Mouse (Mus musculus): ENCODE results near the gene Rps23. TPM values are rescaled to one million over a fixed set of nuclear protein-coding genes. Genes with fewer than 3 reads are reported as not detected.
"Not testable (repeated sequence)": the region's sequence is repeated elsewhere in the genome, so short reads cannot be mapped to it uniquely, and the experiment has no call there.

The Rps23 gene
- polyA plus RNA-seq, 1 experiment from 2014 or later, result 81.0 TPM

GRCm38 (mm10) chr13:90926938-90927633 is 4.3 kb downstream of the Rps23 start:
- no peak for ATAC-seq
- WGBS, result 79% methylated on average over 5 of the region's 5 CpGs
- no peak overlapping the region for H3K9ac ChIP-seq (ENCODE audit: low read depth, low read length)
- peaks cover 21% of the 10 kb centered on the region for H3K36me3 ChIP-seq (ENCODE audit: control insufficient read depth, insufficient read depth, low read length)
- no peaks in the 10 kb centered on the region for H3K9me3 ChIP-seq (replicated peaks; ENCODE audit: control insufficient read depth, low read length, poor library complexity, severe bottlenecking)
- H3K27ac ChIP-seq (ENCODE audit: low read length), result no peak overlapping the region
- H3K4me2 ChIP-seq (ENCODE audit: low read length), result no peak overlapping the region
- H3K4me1 ChIP-seq (ENCODE audit: control insufficient read depth, insufficient read depth, low read length), result peaks cover 6% of the 10 kb centered on the region
- no peaks in the 10 kb centered on the region for H3K27me3 ChIP-seq (ENCODE audit: control insufficient read depth, insufficient read depth, low read depth, low read length)
- no peak overlapping the region for H3K4me3 ChIP-seq (ENCODE audit: low read depth, low read length)

GRCm38 (mm10) chr13:90928266-90928665 is 5.5 kb downstream of the Rps23 start:
- not testable (repeated sequence) for H3K27me3 ChIP-seq (ENCODE audit: control insufficient read depth, insufficient read depth, low read depth, low read length); H3K9me3 ChIP-seq (replicated peaks; ENCODE audit: control insufficient read depth, low read length, poor library complexity, severe bottlenecking); H3K4me2 ChIP-seq (ENCODE audit: low read length); H3K4me3 ChIP-seq (ENCODE audit: low read depth, low read length); H3K27ac ChIP-seq (ENCODE audit: low read length); H3K9ac ChIP-seq (ENCODE audit: low read depth, low read length); H3K4me1 ChIP-seq (ENCODE audit: control insufficient read depth, insufficient read depth, low read length); ATAC-seq
- WGBS, result 96% methylated on average over 9 of the region's 10 CpGs
- peaks cover 21% of the 10 kb centered on the region for H3K36me3 ChIP-seq (ENCODE audit: control insufficient read depth, insufficient read depth, low read length)

- Histone ChIP-seq H3K4me1 (ENCODE audit: control insufficient read depth, insufficient read depth, low read length) (no peaks in the 10 kb centered on the region), H3K9me3 (replicated peaks; ENCODE audit: control insufficient read depth, low read length, poor library complexity, severe bottlenecking) (no peaks in the 10 kb centered on the region), H3K27me3 (ENCODE audit: control insufficient read depth, insufficient read depth, low read depth, low read length) (no peaks in the 10 kb centered on the region), H3K27ac (ENCODE audit: low read length) (no peak overlapping the region), H3K4me3 (ENCODE audit: low read depth, low read length) (no peak overlapping the region), H3K4me2 (ENCODE audit: low read length) (no peak overlapping the region), H3K9ac (ENCODE audit: low read depth, low read length) (0 out of 2 replicates have a peak overlapping the region, but pooled peaks have one; percentile 7), H3K36me3 (ENCODE audit: control insufficient read depth, insufficient read depth, low read length) (peaks cover 21% of the 10 kb centered on the region)
- WGBS, result 22% methylated on average over 5 of the region's 5 CpGs
- 0 out of 2 replicates have a peak, but pooled peaks have one; percentile 37 for ATAC-seq
Measured at GRCm38 (mm10) chr13:90929847-90930246, 7.1 kb downstream of the Rps23 start.

- 58% methylated on average over 3 of the region's 3 CpGs for WGBS
- Histone ChIP-seq H3K36me3 (ENCODE audit: control insufficient read depth, insufficient read depth, low read length) (peaks cover 3% of the 10 kb centered on the region; the same call in 1 of the 2 replicates), H3K4me1 (ENCODE audit: control insufficient read depth, insufficient read depth, low read length) (no peaks in the 10 kb centered on the region), H3K4me2 (ENCODE audit: low read length) (no peak overlapping the region), H3K27me3 (ENCODE audit: control insufficient read depth, insufficient read depth, low read depth, low read length) (no peaks in the 10 kb centered on the region), H3K9ac (ENCODE audit: low read depth, low read length) (no peak overlapping the region), H3K27ac (ENCODE audit: low read length) (no peak overlapping the region), H3K4me3 (ENCODE audit: low read depth, low read length) (no peak overlapping the region), H3K9me3 (replicated peaks; ENCODE audit: control insufficient read depth, low read length, poor library complexity, severe bottlenecking) (no peaks in the 10 kb centered on the region)
- no peak for ATAC-seq
Measured at GRCm38 (mm10) chr13:90933256-90933655, 10.5 kb downstream of the Rps23 start.

- H3K4me3 ChIP-seq (ENCODE audit: low read depth, low read length), result no peak overlapping the region
- H3K27me3 ChIP-seq (ENCODE audit: control insufficient read depth, insufficient read depth, low read depth, low read length), result no peaks in the 10 kb centered on the region
- H3K36me3 ChIP-seq (ENCODE audit: control insufficient read depth, insufficient read depth, low read length), result no peaks in the 10 kb centered on the region
- H3K27ac ChIP-seq (ENCODE audit: low read length), result no peak overlapping the region
- WGBS, result 92% methylated on average over 7 of the region's 7 CpGs
- ATAC-seq, result no peak
- H3K9ac ChIP-seq (ENCODE audit: low read depth, low read length), result no peak overlapping the region
- H3K4me2 ChIP-seq (ENCODE audit: low read length), result no peak overlapping the region
- no peaks in the 10 kb centered on the region for H3K4me1 ChIP-seq (ENCODE audit: control insufficient read depth, insufficient read depth, low read length)
- no peaks in the 10 kb centered on the region for H3K9me3 ChIP-seq (replicated peaks; ENCODE audit: control insufficient read depth, low read length, poor library complexity, severe bottlenecking)
Measured at GRCm38 (mm10) chr13:90935852-90936251, 13.1 kb downstream of the Rps23 start.

GRCm38 (mm10) chr13:90939192-90939591 is 16.4 kb downstream of the Rps23 start:
- no peaks in the 10 kb centered on the region for H3K4me1 ChIP-seq (ENCODE audit: control insufficient read depth, insufficient read depth, low read length)
- H3K9ac ChIP-seq (ENCODE audit: low read depth, low read length), result no peak overlapping the region
- WGBS, result 69% methylated on average over 6 of the region's 6 CpGs
- H3K9me3 ChIP-seq (replicated peaks; ENCODE audit: control insufficient read depth, low read length, poor library complexity, severe bottlenecking), result no peaks in the 10 kb centered on the region
- H3K27ac ChIP-seq (ENCODE audit: low read length), result no peak overlapping the region
- no peaks in the 10 kb centered on the region for H3K36me3 ChIP-seq (ENCODE audit: control insufficient read depth, insufficient read depth, low read length)
- no peak overlapping the region for H3K4me2 ChIP-seq (ENCODE audit: low read length)
- ATAC-seq, result no peak
- H3K4me3 ChIP-seq (ENCODE audit: low read depth, low read length), result no peak overlapping the region
- H3K27me3 ChIP-seq (ENCODE audit: control insufficient read depth, insufficient read depth, low read depth, low read length), result no peaks in the 10 kb centered on the region

GRCm38 (mm10) chr13:90939600-90939999 is 16.8 kb downstream of the Rps23 start:
- Histone ChIP-seq H3K9ac (ENCODE audit: low read depth, low read length) (no peak overlapping the region), H3K27me3 (ENCODE audit: control insufficient read depth, insufficient read depth, low read depth, low read length) (no peaks in the 10 kb centered on the region), H3K4me2 (ENCODE audit: low read length) (no peak overlapping the region), H3K27ac (ENCODE audit: low read length) (no peak overlapping the region), H3K4me3 (ENCODE audit: low read depth, low read length) (no peak overlapping the region), H3K36me3 (ENCODE audit: control insufficient read depth, insufficient read depth, low read length) (no peaks in the 10 kb centered on the region), H3K9me3 (replicated peaks; ENCODE audit: control insufficient read depth, low read length, poor library complexity, severe bottlenecking) (no peaks in the 10 kb centered on the region), H3K4me1 (ENCODE audit: control insufficient read depth, insufficient read depth, low read length) (no peaks in the 10 kb centered on the region)
- 86% methylated on average over 5 of the region's 5 CpGs for WGBS
- ATAC-seq, result no peak

GRCm38 (mm10) chr13:90958894-90959293 is 36.1 kb downstream of the Rps23 start:
- H3K27me3 ChIP-seq (ENCODE audit: control insufficient read depth, insufficient read depth, low read depth, low read length), result no peaks in the 10 kb centered on the region
- no peak overlapping the region for H3K9ac ChIP-seq (ENCODE audit: low read depth, low read length)
- H3K4me2 ChIP-seq (ENCODE audit: low read length), result no peak overlapping the region
- H3K4me1 ChIP-seq (ENCODE audit: control insufficient read depth, insufficient read depth, low read length), result peaks cover 10% of the 10 kb centered on the region
- H3K36me3 ChIP-seq (ENCODE audit: control insufficient read depth, insufficient read depth, low read length), result no peaks in the 10 kb centered on the region
- peak; percentile 58; the same call in 1 of the 2 replicates for ATAC-seq
- H3K27ac ChIP-seq (ENCODE audit: low read length), result no peak overlapping the region
- H3K4me3 ChIP-seq (ENCODE audit: low read depth, low read length), result no peak overlapping the region
- WGBS, result 18% methylated on average over 2 of the region's 2 CpGs
- H3K9me3 ChIP-seq (replicated peaks; ENCODE audit: control insufficient read depth, low read length, poor library complexity, severe bottlenecking), result no peaks in the 10 kb centered on the region

- Histone ChIP-seq H3K4me2 (ENCODE audit: low read length) (no peak overlapping the region), H3K36me3 (ENCODE audit: control insufficient read depth, insufficient read depth, low read length) (no peaks in the 10 kb centered on the region), H3K27me3 (ENCODE audit: control insufficient read depth, insufficient read depth, low read depth, low read length) (no peaks in the 10 kb centered on the region), H3K9ac (ENCODE audit: low read depth, low read length) (no peak overlapping the region), H3K9me3 (replicated peaks; ENCODE audit: control insufficient read depth, low read length, poor library complexity, severe bottlenecking) (no peaks in the 10 kb centered on the region), H3K4me1 (ENCODE audit: control insufficient read depth, insufficient read depth, low read length) (peaks cover 10% of the 10 kb centered on the region), H3K4me3 (ENCODE audit: low read depth, low read length) (no peak overlapping the region), H3K27ac (ENCODE audit: low read length) (no peak overlapping the region)
- 32% methylated on average over 8 of the region's 8 CpGs for WGBS
- ATAC-seq, result no peak
Measured at GRCm38 (mm10) chr13:90960591-90960990, 37.8 kb downstream of the Rps23 start.

Data from midbrain, embryonic 16.5 days (tissue).